Mouse (Mus musculus) adrenal gland, postnatal 36 days (tissue): ENCODE measurements around the gene Gm11444. TPM values are rescaled to one million over a fixed set of nuclear protein-coding genes. Genes with fewer than 3 reads are reported as not detected.

Experiments used
- DNase-seq, 2 experiments: peaks; one replicate each; pipeline ENCODE4 v3.0.0; 2021; ENCODE audit warnings: mixed read lengths in 1 of 2
- total RNA-seq, 2 experiments: library from RNA; stranded (reverse); gene quantifications; 2 replicates each; pipeline ENCODE4 v1.2.3; 2021

Gm11444 gene
- total RNA-seq, 2 experiments from 2014 or later: not detected

- DNase-seq: peak in 1 of 2 experiments; percentile 26
These were observed 14.2 kb downstream of the Gm11444 start for GRCm38 (mm10) chr11:85835753-85836522.

- DNase-seq: no peak
These were observed 15.0 kb downstream of the Gm11444 start for GRCm38 (mm10) chr11:85835001-85835752.

- DNase-seq: peak in 1 of 2 experiments; percentile 38
These were observed 15.7 kb downstream of the Gm11444 start for GRCm38 (mm10) chr11:85834386-85834931.

- peak in 1 of 2 experiments; percentile 44 for DNase-seq
These were observed 16.3 kb downstream of the Gm11444 start for GRCm38 (mm10) chr11:85833761-85834385.

GRCm38 (mm10) chr11:85833081-85833521 lies 17.0 kb downstream of the Gm11444 start:
- DNase-seq: peak in 1 of 2 experiments; percentile 72

- peak; percentile 82 to 87 for DNase-seq
These were observed 17.8 kb downstream of the Gm11444 start, which contains the start of gene Tbx2 for GRCm38 (mm10) chr11:85832231-85832924. Tbx2 (plus strand) TSS chr11:85832551.

- DNase-seq: no peak
These were observed 18.4 kb downstream of the Gm11444 start for GRCm38 (mm10) chr11:85831656-85832230.

GRCm38 (mm10) chr11:85830901-85831341 lies 19.2 kb downstream of the Gm11444 start:
- no peak for DNase-seq

- DNase-seq: peak in 1 of 2 experiments; percentile 47
These were observed 20.4 kb downstream of the Gm11444 start for GRCm38 (mm10) chr11:85829520-85830440.

- DNase-seq: no peak
These were observed 21.2 kb downstream of the Gm11444 start for GRCm38 (mm10) chr11:85828691-85829519.

GRCm38 (mm10) chr11:85827342-85827741 lies 22.8 kb downstream of the Gm11444 start:
- DNase-seq: peak in 1 of 2 experiments; percentile 53

GRCm38 (mm10) chr11:85825823-85826222 lies 24.3 kb downstream of the Gm11444 start:
- no peak for DNase-seq

GRCm38 (mm10) chr11:85825031-85825430 lies 25.1 kb downstream of the Gm11444 start:
- no peak for DNase-seq

GRCm38 (mm10) chr11:85823794-85824193 lies 26.3 kb downstream of the Gm11444 start:
- DNase-seq: no peak

- peak; percentile 89 to 92 for DNase-seq
These were observed 27.0 kb downstream of the Gm11444 start for GRCm38 (mm10) chr11:85823181-85823580.

- no peak for DNase-seq
These were observed 28.5 kb downstream of the Gm11444 start for GRCm38 (mm10) chr11:85821659-85822058.

GRCm38 (mm10) chr11:85820959-85821358 lies 29.2 kb downstream of the Gm11444 start:
- DNase-seq: no peak

- DNase-seq: peak in 1 of 2 experiments; percentile 55
These were observed 31.7 kb downstream of the Gm11444 start for GRCm38 (mm10) chr11:85818401-85818800.

GRCm38 (mm10) chr11:85816471-85816870 lies 33.7 kb downstream of the Gm11444 start:
- DNase-seq: no peak
